In the genomic region with DNA sequence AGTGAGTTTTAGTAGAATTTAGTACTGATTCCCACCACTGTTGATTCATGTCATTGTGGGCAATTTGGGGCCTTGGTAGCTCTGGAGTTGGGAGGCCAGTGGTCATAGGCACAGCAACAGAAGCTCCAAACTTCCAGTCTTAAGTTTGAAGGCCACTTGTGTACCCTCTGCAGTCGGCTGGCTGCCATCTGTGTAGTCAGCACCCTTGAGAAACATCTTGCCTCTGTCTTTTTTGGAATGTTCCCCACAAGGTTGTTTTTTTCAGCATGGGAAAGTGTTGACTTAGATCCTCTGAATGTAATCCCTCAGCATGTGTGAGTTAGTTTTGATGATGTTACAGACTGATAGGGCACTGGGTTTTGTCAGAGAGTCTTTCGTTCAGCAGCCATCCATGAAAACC, we compare ENCODE assay signal across 24 mouse cellular contexts. TPM values are rescaled to one million over a fixed set of nuclear protein-coding genes. Genes with fewer than 3 reads are reported as not detected.
DNase-seq lines count a peak whose midpoint lies in the region; TF ChIP-seq lines count a peak whose summit lies in the region.
"Not testable (repeated sequence)": the region's sequence is repeated elsewhere in the genome, so short reads cannot be mapped to it uniquely, and the experiment has no call there.
"Had no signal": no experiment of that assay in that cellular context is flagged by ENCODE, and none has a peak within 500 bp of the region (broad histone marks: within the 10 kb centered on the region; RNA-seq: fewer than 3 reads in every experiment).

No protein-coding gene starts in this region.

- H3K4me3 ChIP-seq in bone marrow macrophage, adult 2 months (ENCODE audit: insufficient read depth, low read length): not testable (repeated sequence)

- not testable (repeated sequence) for TF ChIP-seq CTCF in bone marrow macrophage, adult 2 months (IDR thresholded peaks at IDR 0.05; ENCODE audit: low read depth, low read length)

- H3K27ac ChIP-seq in bone marrow macrophage, adult 2 months (ENCODE audit: insufficient read depth, low read depth, low read length): peak overlapping the region; percentile 30; the same call in 1 of the 2 replicates

- TF ChIP-seq POLR2A in bone marrow macrophage, adult 2 months (IDR thresholded peaks at IDR 0.05; ENCODE audit: borderline replicate concordance, low read depth, low read length): not testable (repeated sequence)

- DNase-seq in 3T3-L1 (ENCODE audit: low read depth, low spot score): peak; percentile 58
- DNase-seq in adipocyte (ENCODE audit: low spot score): peak; percentile 99
- peak; percentile 53 for DNase-seq in adrenal gland, postnatal 10 days
- peak; percentile 23 for DNase-seq in adrenal gland, postnatal 25 days
- peak; percentile 16 to 37 for DNase-seq in kidney, postnatal 36 days
- DNase-seq in ovary, postnatal 36 days (ENCODE audit: low spot score): peak; percentile 26

- H3K4me1 ChIP-seq in bone marrow macrophage, adult 2 months (ENCODE audit: control insufficient read depth, insufficient read depth, low read length): peaks cover 41% of the 10 kb centered on the region

RNA-seq across cellular contexts. Expression of gene Ugt1a6b, which starts 3.4 kb away (rescaled TPM):
- total RNA-seq in adrenal gland, postnatal 10 days (2021): 10 to 100 TPM in 1 of 2 experiments, 1 to 10 TPM in 1; 7.3 to 13.6 TPM
- total RNA-seq in adrenal gland, postnatal 25 days (2021): 5.5 and 7.0 TPM in 2 replicates
- polyA plus RNA-seq in bone marrow macrophage, adult 2 months (2012; ENCODE audit: insufficient read depth, insufficient read length, missing spikeins): 23.8 and 25.2 TPM in 2 replicates
- total RNA-seq: MEL had no signal
- polyA plus RNA-seq: activated CD4-positive, CD25-positive, alpha-beta regulatory T cell, adult 4 months; C2C12; embryonic facial prominence, embryonic 11.5 days; erythroblast, embryonic 14.5 days; forebrain, embryonic 10.5 days had no signal

RNA-seq across cellular contexts. Expression of gene Ugt1a7c, which starts 4.8 kb away (rescaled TPM):
- total RNA-seq in adrenal gland, postnatal 10 days (2021): 1 to 10 TPM; 1.9 to 2.6 TPM
- 0.61 and 1.4 TPM in 2 replicates for total RNA-seq in adrenal gland, postnatal 25 days (2021)
- polyA plus RNA-seq in bone marrow macrophage, adult 2 months (2012; ENCODE audit: insufficient read depth, insufficient read length, missing spikeins): 130 and 184 TPM in 2 replicates
- total RNA-seq: MEL had no signal
- polyA plus RNA-seq: C2C12 had no signal

RNA-seq across cellular contexts. Expression of gene Ugt1a8, which starts 12.1 kb away (rescaled TPM):
- total RNA-seq in adrenal gland, postnatal 10 days (2021): under 1 TPM; 0.21 to 0.30 TPM
- total RNA-seq in adrenal gland, postnatal 25 days (2021): not detected in 2 replicates
- polyA plus RNA-seq in bone marrow macrophage, adult 2 months (2012; ENCODE audit: insufficient read depth, insufficient read length, missing spikeins): 8.3 TPM in 1 of 2 replicates, not detected in the other
- total RNA-seq: adrenal gland, adult 8-10 months; common myeloid progenitor, adult 5-6 weeks; ES-E14; MEL had no signal
- polyA plus RNA-seq: activated CD4-positive, CD25-positive, alpha-beta regulatory T cell, adult 4 months; brain, embryonic 14.5 days; C2C12; embryonic facial prominence, embryonic 11.5 days; embryonic facial prominence, embryonic 13.5 days; embryonic facial prominence, embryonic 15.5 days; erythroblast, embryonic 14.5 days; forebrain, embryonic 10.5 days; forebrain, embryonic 12.5 days; forebrain, embryonic 14.5 days; forebrain, embryonic 16.5 days; Patski had no signal

RNA-seq across cellular contexts. Expression of gene Ugt1a9, which starts 29.1 kb away (rescaled TPM):
- 1 to 10 TPM; 4.1 to 6.3 TPM for total RNA-seq in adrenal gland, postnatal 10 days (2021)
- 0.67 TPM in 1 of 2 replicates, not detected in the other for total RNA-seq in adrenal gland, postnatal 25 days (2021)
- 5.6 TPM in 1 of 2 replicates, not detected in the other for polyA plus RNA-seq in bone marrow macrophage, adult 2 months (2012; ENCODE audit: insufficient read depth, insufficient read length, missing spikeins)
- total RNA-seq: common myeloid progenitor, adult 5-6 weeks; ES-E14; MEL had no signal
- polyA plus RNA-seq: brain, embryonic 14.5 days; C2C12; embryonic facial prominence, embryonic 11.5 days; embryonic facial prominence, embryonic 13.5 days; embryonic facial prominence, embryonic 15.5 days; erythroblast, embryonic 14.5 days; forebrain, embryonic 10.5 days; forebrain, embryonic 12.5 days; forebrain, embryonic 14.5 days; forebrain, embryonic 16.5 days; frontal cortex, adult 2 months had no signal

RNA-seq across cellular contexts. Expression of gene Ugt1a6a, which starts 34.9 kb away (rescaled TPM):
- total RNA-seq in adrenal gland, postnatal 10 days (2021): 10 to 100 TPM in 1 of 2 experiments, 1 to 10 TPM in 1; 9.1 to 14.0 TPM
- 8.0 and 12.2 TPM in 2 replicates for total RNA-seq in adrenal gland, postnatal 25 days (2021)
- polyA plus RNA-seq in bone marrow macrophage, adult 2 months (2012; ENCODE audit: insufficient read depth, insufficient read length, missing spikeins): 34.0 and 62.4 TPM in 2 replicates
- total RNA-seq: ES-E14, MEL had no signal
- polyA plus RNA-seq: erythroblast, embryonic 14.5 days had no signal

Comparison
In these comparisons a context has a peak if more than half of its experiments do, and no peak if none do; other contexts are left out.
1. DNase-seq: peak in every context shown above with its lines; median percentile 99 in adipocyte; 58 in 3T3-L1; 53 in adrenal gland, postnatal 10 days; 26 in kidney, postnatal 36 days; 26 in ovary, postnatal 36 days; 23 in adrenal gland, postnatal 25 days.